Mouse (Mus musculus) heart, postnatal 0 days (tissue): ENCODE measurements around the gene Atp6v0a2. TPM values are rescaled to one million over a fixed set of nuclear protein-coding genes. Genes with fewer than 3 reads are reported as not detected.
"Not testable (repeated sequence)": the region's sequence is repeated elsewhere in the genome, so short reads cannot be mapped to it uniquely, and the experiment has no call there.

ENCODE experiments used
- ATAC-seq: fragments of 200-750 bp; cut with Nextera tagmentation; 2 replicates; pipeline ENCODE4 v1.8.0; 2017; ENCODE audit warnings: low read depth, moderate number of reproducible peaks, moderate library complexity; ENCODE audit not compliant: insufficient read depth
- DNase-seq: peaks from one replicate; pipeline ENCODE4 v3.0.0-alpha.2; 2016; ENCODE audit warnings: low spot score
- H3K27ac ChIP-seq: fragments of 300-500 bp; sonication (generic); 2 replicates; pipeline ENCODE4 v1.5.1; 2014; ENCODE audit warnings: low read depth, mild to moderate bottlenecking
- H3K27me3 ChIP-seq: fragments of 300-500 bp; sonication (generic); 2 replicates; pipeline ENCODE4 v1.6.1; 2014; ENCODE audit warnings: low read length, mixed read lengths; ENCODE audit not compliant: control insufficient read depth, insufficient read depth
- H3K36me3 ChIP-seq: fragments of 300-500 bp; sonication (generic); replicated peaks from 2 replicates; pipeline ENCODE4 v1.6.1; 2014; ENCODE audit warnings: low read length, mixed read lengths; ENCODE audit not compliant: control insufficient read depth, insufficient read depth
- H3K4me1 ChIP-seq: fragments of 300-500 bp; sonication (generic); 2 replicates; pipeline ENCODE4 v1.6.1; 2014; ENCODE audit warnings: antibody characterized with exemption; ENCODE audit not compliant: control insufficient read depth, insufficient read depth
- H3K4me2 ChIP-seq: fragments of 300-500 bp; sonication (generic); 2 replicates; pipeline ENCODE4 v1.6.1; 2014; ENCODE audit warnings: low read depth, mild to moderate bottlenecking, low read length, moderate library complexity
- H3K4me3 ChIP-seq: fragments of 300-500 bp; sonication (generic); 2 replicates; pipeline ENCODE4 v1.5.1; 2014; ENCODE audit warnings: low read depth, low read length
- H3K9ac ChIP-seq: fragments of 300-500 bp; sonication (generic); replicated peaks from 2 replicates; pipeline ENCODE4 v1.6.1; 2014; ENCODE audit warnings: low read depth, low read length, mixed read lengths
- H3K9me3 ChIP-seq: fragments of 300-500 bp; sonication (generic); replicated peaks from 2 replicates; pipeline ENCODE4 v1.6.1; 2016; ENCODE audit warnings: low read length; ENCODE audit not compliant: control insufficient read depth
- CTCF ChIP-seq: IDR thresholded peaks from 2 replicates; pipeline ENCODE4 v1.5.1; 2016; ENCODE audit warnings: antibody characterized with exemption, control low read depth, low read depth
- EP300 ChIP-seq: IDR thresholded peaks from 2 replicates; pipeline ENCODE4 v1.6.1; 2016; ENCODE audit warnings: antibody characterized with exemption, low read depth
- WGBS: fragments of 180-500 bp; shearing (Covaris S2); extraction: QIAGEN DNeasy Blood & Tissue Kit; methylation state at CpG from one replicate; pipeline ENCODE4 v1.1.7; 2014; 5-methylcytosine and 5-hydroxymethylcytosine counted together
- polyA plus RNA-seq: library from polyadenylated mRNA; unstranded; fragments of >200 nt; fragmentation: Nextera tagmentation; extraction: Ambion mirVana; gene quantifications from 2 replicates; pipeline ENCODE4 v1.2.1, GENCODE M21; 2015
- total RNA-seq: library from RNA; depleted of rRNA; stranded (reverse); fragments of >200 nt; gene quantifications from 2 replicates; pipeline ENCODE4 v1.2.3, GENCODE M21; 2014; ENCODE audit warnings: low replicate concordance; rRNA removed

The Atp6v0a2 gene
- total RNA-seq (20.4 and 30.1 TPM in 2 replicates), polyA plus RNA-seq (22.4 and 27.0 TPM in 2 replicates)

DNA sequence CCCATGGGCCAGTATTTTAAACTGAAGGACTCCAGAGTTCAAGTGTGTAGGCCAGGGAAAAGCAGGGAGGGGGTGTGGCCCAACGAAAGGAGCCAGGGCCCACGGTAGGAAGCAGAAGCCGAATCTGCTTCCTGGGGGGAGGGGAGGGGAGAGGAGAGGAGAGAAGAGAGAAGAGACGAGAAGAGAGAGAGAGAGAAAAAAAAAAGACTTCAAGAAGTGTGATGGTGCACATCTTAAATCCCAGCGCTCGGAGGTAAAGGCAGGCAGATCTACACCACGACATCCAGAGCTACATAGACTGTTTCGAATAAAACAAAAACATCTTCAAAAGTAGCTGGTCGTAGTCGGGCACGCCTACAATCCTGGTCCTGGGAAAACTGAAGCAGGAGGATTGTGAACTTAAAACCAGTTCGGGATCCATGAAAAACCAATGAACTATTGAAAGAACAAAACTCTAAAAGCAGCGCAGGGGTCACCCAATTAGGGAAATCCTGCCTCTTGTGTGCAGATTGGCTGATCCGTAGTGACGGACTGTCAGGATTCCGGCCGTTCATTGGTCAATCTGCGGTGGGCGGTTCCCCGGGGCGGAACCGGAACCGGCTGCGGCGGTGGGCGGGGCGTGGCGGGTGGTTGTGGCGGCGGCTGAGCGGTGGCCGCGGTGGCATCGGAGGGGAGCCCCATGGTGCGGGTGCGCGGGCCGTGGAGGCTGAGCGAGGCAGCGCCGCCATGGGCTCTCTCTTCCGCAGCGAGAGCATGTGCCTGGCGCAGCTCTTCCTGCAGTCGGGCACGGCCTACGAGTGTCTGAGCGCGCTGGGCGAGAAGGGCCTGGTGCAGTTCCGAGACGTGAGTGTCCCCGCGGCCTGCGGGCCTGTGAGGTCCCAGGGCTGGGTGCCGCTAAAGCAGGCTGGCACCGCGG, at the start of gene Atp6v0a2:
Gene Atp6v0a2 (plus strand): TSS at position 129 of the 916 bp plus-strand sequence.
- Histone ChIP-seq H3K4me1 (peaks cover 14% of the 10 kb centered on the region), H3K4me2 (peak within 1 kb of the TSS; percentile 63), H3K27me3 (no peaks in the 10 kb centered on the region), H3K4me3 (peak within 1 kb of the TSS; percentile 70), H3K36me3 (peaks cover 4% of the 10 kb centered on the region), H3K9me3 (no peaks in the 10 kb centered on the region), H3K27ac (peak within 1 kb of the TSS; percentile 88), H3K9ac (peak within 1 kb of the TSS; percentile 77)
- TF ChIP-seq EP300: no peak
- no peak for TF ChIP-seq CTCF
- ATAC-seq (peak; percentile 97), DNase-seq (peak; percentile 92)
- WGBS: under 1% methylated on average over 58 of the region's 58 CpGs

GRCm38 (mm10) chr5:124578633-124579317, 49.6 kb upstream of the Atp6v0a2 start, which contains the start of the genes Eif2b1 and Gtf2h3:
TSS of gene Eif2b1 (minus strand) at chr5:124579131.
TSS of gene Gtf2h3 (plus strand) at chr5:124579140.
- peak; percentile 84 for DNase-seq
- Histone ChIP-seq H3K9ac (peak within 1 kb of the TSS; percentile 61), H3K9me3 (no peaks in the 10 kb centered on the region), H3K36me3 (peaks cover 42% of the 10 kb centered on the region), H3K27me3 (no peaks in the 10 kb centered on the region), H3K4me2 (peak within 1 kb of the TSS; percentile 88), H3K4me1 (peaks cover 14% of the 10 kb centered on the region), H3K27ac (peak within 1 kb of the TSS; percentile 52), H3K4me3 (peak within 1 kb of the TSS; percentile 63)
- no peak for TF ChIP-seq CTCF
- TF ChIP-seq EP300: no peak
- ATAC-seq: peak; percentile 93
- under 1% methylated on average over 51 of the region's 51 CpGs for whole genome bisulfite sequencing

GRCm38 (mm10) chr5:124582515-124582914, 45.9 kb upstream of the Atp6v0a2 start:
- DNase-seq (no peak), ATAC-seq (no peak)
- no peak overlapping the region for H3K4me2 ChIP-seq
- no peak overlapping the region for H3K27ac ChIP-seq
- no peak for TF ChIP-seq CTCF
- TF ChIP-seq EP300: no peak
- H3K9me3 ChIP-seq: no peaks in the 10 kb centered on the region
- WGBS: 82% methylated on average over 5 of the region's 5 CpGs
- H3K36me3 ChIP-seq: peaks cover 28% of the 10 kb centered on the region
- H3K4me1 ChIP-seq: peaks cover 14% of the 10 kb centered on the region
- H3K9ac ChIP-seq: no peak overlapping the region
- no peak overlapping the region for H3K4me3 ChIP-seq
- H3K27me3 ChIP-seq: no peaks in the 10 kb centered on the region

DNA sequence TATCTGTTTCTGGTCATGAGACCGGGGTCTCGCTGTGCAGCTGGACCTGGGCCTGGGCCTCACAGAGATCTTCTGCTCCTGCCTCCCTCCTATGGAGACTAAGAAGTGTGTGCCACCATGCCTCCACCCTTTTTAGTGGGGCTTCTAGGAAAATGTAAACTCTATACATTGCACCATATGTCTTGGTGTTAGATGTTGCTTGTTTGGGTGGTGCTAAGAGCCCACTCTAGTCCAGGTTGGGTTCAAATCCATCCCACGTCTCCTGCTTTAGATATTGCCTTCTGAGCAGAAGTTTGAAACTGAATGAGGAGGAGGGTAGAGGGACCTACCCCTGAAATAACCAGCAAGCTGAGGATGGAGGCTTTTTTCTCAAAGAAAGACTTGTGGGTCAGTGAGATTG, 35.6 kb upstream of the Atp6v0a2 start:
- Histone ChIP-seq H3K27me3 (no peaks in the 10 kb centered on the region), H3K4me1 (no peaks in the 10 kb centered on the region), H3K4me2 (no peak overlapping the region), H3K4me3 (no peak overlapping the region), H3K9me3 (no peaks in the 10 kb centered on the region), H3K27ac (no peak overlapping the region), H3K9ac (no peak overlapping the region), H3K36me3 (peaks cover 71% of the 10 kb centered on the region)
- no peak for DNase-seq
- 95% methylated on average over 3 of the region's 3 CpGs for WGBS
- TF ChIP-seq CTCF: no peak
- no peak for TF ChIP-seq EP300
- ATAC-seq: no peak

DNA sequence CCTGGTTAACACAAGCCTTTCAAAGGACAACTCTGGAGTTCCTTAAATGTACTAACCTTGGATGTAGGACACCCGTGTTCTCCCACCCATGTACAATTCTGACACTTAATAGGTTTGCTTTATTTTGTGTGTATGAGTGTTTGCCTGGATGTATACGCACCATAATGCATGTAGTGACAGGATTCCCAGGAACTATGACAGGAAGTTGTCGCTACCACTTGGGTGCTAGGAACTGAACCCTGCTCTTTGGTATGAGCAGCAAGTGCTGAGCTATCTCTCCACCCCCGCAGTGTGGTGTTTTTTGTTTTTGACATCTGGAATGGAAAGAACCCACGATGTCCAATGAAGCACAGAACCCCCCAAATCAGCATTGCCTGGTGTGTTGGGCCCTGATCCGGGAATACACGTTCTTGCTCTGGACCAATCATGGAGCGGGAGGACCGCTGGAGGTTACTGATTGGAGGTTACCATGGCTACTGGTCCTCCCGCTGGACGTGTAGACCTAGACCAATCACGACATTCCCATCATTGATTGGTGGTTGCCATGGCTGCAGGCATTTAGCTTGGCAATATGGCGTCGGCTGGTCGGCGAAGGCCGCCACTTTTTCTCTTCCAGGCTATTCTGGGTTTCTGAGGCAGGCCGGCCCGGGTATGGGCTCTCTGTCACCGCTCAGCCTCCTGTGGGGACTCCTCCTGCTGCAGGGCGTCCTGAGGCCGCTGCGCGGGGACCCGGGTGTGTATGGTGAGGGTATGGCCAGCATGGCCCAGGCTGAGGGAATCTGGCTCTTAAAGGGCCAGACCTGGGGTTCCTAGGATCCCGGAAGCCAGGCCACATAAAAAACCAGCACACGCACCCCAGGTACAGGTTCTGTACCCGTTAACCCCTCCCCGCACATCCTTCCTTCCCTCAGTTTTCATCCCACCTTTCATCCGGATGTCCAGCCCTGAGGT, 29.9 kb upstream of the Atp6v0a2 start:
- peak; percentile 99 for DNase-seq
- Histone ChIP-seq H3K9me3 (no peaks in the 10 kb centered on the region), H3K4me3 (peak overlapping the region; percentile 64), H3K9ac (peak overlapping the region; percentile 47; the same call in 1 of the 2 replicates), H3K27ac (no peak overlapping the region), H3K27me3 (no peaks in the 10 kb centered on the region), H3K4me2 (peak overlapping the region; percentile 82), H3K36me3 (peaks cover 28% of the 10 kb centered on the region), H3K4me1 (peaks cover 6% of the 10 kb centered on the region; the same call in 1 of the 2 replicates)
- 10% methylated on average over 30 of the region's 30 CpGs for WGBS
- peak; percentile 100 for ATAC-seq
- no peak for TF ChIP-seq EP300
- no peak for TF ChIP-seq CTCF

- H3K9ac ChIP-seq, H3K4me3 ChIP-seq, H3K4me2 ChIP-seq, H3K4me1 ChIP-seq, H3K9me3 ChIP-seq, ATAC-seq, H3K27ac ChIP-seq, DNase-seq, H3K27me3 ChIP-seq: not testable (repeated sequence)
- peaks cover 16% of the 10 kb centered on the region for H3K36me3 ChIP-seq
- 45% methylated on average over 8 of the region's 8 CpGs for WGBS
Observed at GRCm38 (mm10) chr5:124599726-124600125, 28.6 kb upstream of the Atp6v0a2 start.
